Mouse (Mus musculus): ENCODE measurements around the gene Gm43552. TPM values are rescaled to one million over a fixed set of nuclear protein-coding genes. Genes with fewer than 3 reads are reported as not detected.

Gene Gm43552
- polyA plus RNA-seq, 1 experiment from 2014 or later = not detected

DNA sequence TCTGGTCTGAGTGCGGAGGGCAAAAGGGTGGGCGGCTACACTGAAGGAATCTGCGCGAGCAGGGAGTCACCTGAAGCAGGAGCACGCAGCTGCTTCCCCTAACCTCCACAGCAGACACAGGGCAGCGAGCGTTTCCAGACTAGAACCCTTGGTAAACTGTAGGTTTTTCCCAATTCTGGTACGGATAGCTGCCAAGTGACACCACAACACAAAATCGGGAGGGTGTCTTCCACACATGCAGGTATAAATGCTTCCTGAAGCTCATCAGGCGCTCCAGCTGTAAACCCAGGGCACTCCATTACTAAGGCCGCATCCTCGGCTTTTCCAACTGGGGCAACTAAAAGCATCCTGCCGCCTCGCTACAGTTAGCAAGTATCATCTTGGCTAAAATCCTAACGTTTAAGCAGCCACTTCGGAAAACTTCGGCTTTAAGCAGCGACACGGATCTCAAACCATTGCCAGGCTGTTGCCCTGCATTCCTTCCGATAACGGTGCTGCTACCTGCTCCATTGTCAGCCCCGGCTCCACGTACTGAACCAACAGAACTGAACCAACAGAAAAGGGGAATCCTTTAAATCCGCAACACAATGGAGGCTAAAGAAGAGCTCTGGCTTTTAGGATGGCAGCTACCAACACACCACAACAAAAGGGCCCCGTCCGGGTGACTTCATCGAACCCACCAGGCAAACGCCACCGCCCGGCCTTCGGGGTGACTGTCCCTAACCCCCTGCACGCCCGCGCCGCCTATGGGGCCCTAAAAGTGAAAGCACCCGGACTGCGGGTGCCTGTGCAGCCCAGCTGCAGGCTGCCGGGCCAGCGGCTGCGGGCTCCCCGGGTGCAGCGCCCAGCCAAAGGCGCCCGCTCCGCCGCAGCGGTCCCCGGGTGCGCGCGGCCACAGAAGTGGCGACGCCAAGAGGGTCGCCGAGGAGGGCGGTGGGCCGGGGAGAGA, 592 bp downstream of the Gm43552 start:
- peak overlapping the region; percentile 74 for H3K4me2 ChIP-seq
- peak; percentile 81 for DNase-seq
- no peaks in the 10 kb centered on the region for H3K9me3 ChIP-seq (ENCODE audit: low read depth, low read length)
- peak; percentile 48 for TF ChIP-seq CTCF (IDR thresholded peaks at IDR 0.05; ENCODE audit: low read depth)
- WGBS = under 1% methylated on average over 55 of the region's 57 CpGs
- ATAC-seq (ENCODE audit: insufficient read depth) = peak; percentile 90
- H3K9ac ChIP-seq = peak overlapping the region; percentile 88
- H3K4me1 ChIP-seq (ENCODE audit: insufficient read depth) = peaks cover 11% of the 10 kb centered on the region
- peak overlapping the region; percentile 97 for H3K27ac ChIP-seq (ENCODE audit: low read depth)
- H3K4me3 ChIP-seq (ENCODE audit: low read depth, low read length) = peak overlapping the region; percentile 87
- H3K27me3 ChIP-seq (ENCODE audit: insufficient read depth, low read length) = no peaks in the 10 kb centered on the region
- no peaks in the 10 kb centered on the region for H3K36me3 ChIP-seq (ENCODE audit: insufficient read depth)

DNA sequence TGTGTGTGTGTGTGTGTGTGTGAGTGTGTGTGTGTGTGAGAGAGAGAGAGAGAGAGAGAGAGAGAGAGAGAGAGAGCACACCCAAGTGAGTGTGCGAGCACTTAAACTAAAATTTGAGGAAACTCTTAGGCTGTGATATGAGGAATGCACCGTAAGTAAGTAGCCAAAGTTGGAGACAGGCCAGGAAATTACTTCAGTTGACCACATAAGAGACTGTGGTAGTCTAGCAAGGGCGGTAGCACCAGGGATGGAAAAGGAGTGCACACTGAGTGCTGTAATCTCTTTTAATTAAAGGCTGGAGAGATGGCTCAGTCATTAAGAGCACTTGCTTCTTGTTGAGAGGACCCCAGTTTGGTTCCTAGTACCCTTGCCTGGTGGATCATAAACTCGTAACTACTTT, 2.8 kb downstream of the Gm43552 start:
- H3K4me3 ChIP-seq (ENCODE audit: low read depth, low read length) = no peak overlapping the region
- no peaks in the 10 kb centered on the region for H3K9me3 ChIP-seq (ENCODE audit: low read depth, low read length)
- H3K4me1 ChIP-seq (ENCODE audit: insufficient read depth) = peaks cover 11% of the 10 kb centered on the region
- H3K27me3 ChIP-seq (ENCODE audit: insufficient read depth, low read length) = no peaks in the 10 kb centered on the region
- TF ChIP-seq CTCF (IDR thresholded peaks at IDR 0.05; ENCODE audit: low read depth) = no peak
- no peak overlapping the region for H3K9ac ChIP-seq
- 51% methylated on average over 4 of the region's 4 CpGs for WGBS
- H3K4me2 ChIP-seq = no peak overlapping the region
- no peak for ATAC-seq (ENCODE audit: insufficient read depth)
- H3K36me3 ChIP-seq (ENCODE audit: insufficient read depth) = no peaks in the 10 kb centered on the region
- H3K27ac ChIP-seq (ENCODE audit: low read depth) = no peak overlapping the region
- peak; percentile 84 for DNase-seq

DNA sequence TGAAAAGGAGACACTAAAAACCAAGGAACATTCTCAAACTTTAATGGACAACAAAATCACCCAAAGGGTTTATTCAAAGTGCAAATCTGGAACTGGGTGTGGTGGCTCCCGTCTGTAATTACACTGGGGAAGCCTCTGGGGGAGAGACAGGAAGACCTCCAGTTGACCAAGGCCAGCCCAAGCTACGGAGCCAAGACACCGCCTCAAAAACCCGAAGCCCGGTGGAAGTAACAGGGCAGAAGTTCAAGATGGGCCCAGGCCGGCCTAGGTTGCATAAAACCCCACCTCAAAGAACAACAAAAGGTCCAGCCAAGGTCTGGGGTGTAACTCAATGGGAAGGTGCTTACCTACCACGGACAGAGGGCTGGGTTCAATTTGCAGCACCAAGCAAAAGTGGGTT, 3.9 kb downstream of the Gm43552 start:
- Histone ChIP-seq H3K27ac (ENCODE audit: low read depth) (no peak overlapping the region), H3K4me1 (ENCODE audit: insufficient read depth) (peaks cover 11% of the 10 kb centered on the region), H3K4me3 (ENCODE audit: low read depth, low read length) (no peak overlapping the region), H3K4me2 (no peak overlapping the region), H3K9ac (no peak overlapping the region), H3K36me3 (ENCODE audit: insufficient read depth) (no peaks in the 10 kb centered on the region), H3K9me3 (ENCODE audit: low read depth, low read length) (no peaks in the 10 kb centered on the region), H3K27me3 (ENCODE audit: insufficient read depth, low read length) (no peaks in the 10 kb centered on the region)
- no peak for DNase-seq
- ATAC-seq (ENCODE audit: insufficient read depth) = no peak
- 83% methylated on average over 7 of the region's 7 CpGs for WGBS
- TF ChIP-seq CTCF (IDR thresholded peaks at IDR 0.05; ENCODE audit: low read depth) = no peak

DNA sequence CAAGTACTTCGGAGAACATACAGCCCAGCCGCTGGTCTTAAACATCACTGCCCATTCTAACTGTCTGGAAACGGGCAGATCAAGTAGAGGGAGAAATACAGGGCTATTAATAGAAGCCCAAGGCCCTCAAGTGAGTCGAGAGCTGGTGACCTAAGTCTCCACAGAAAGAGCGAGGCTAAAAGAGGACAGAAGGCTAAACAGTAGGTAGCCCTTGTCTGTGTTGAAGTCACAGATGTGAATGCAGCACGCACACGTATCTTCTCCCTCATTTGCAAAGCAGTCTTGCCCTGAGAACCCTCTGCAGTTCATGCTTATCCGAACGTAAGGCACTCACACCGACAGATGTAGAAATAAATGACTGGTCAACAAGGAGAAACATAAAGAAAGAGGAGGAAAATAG, 5.3 kb downstream of the Gm43552 start:
- Histone ChIP-seq H3K27me3 (ENCODE audit: insufficient read depth, low read length) (no peaks in the 10 kb centered on the region), H3K4me1 (ENCODE audit: insufficient read depth) (peaks cover 11% of the 10 kb centered on the region), H3K9me3 (ENCODE audit: low read depth, low read length) (no peaks in the 10 kb centered on the region), H3K4me2 (no peak overlapping the region), H3K27ac (ENCODE audit: low read depth) (no peak overlapping the region), H3K9ac (no peak overlapping the region), H3K4me3 (ENCODE audit: low read depth, low read length) (no peak overlapping the region), H3K36me3 (ENCODE audit: insufficient read depth) (no peaks in the 10 kb centered on the region)
- TF ChIP-seq CTCF (IDR thresholded peaks at IDR 0.05; ENCODE audit: low read depth) = no peak
- 74% methylated on average over 10 of the region's 10 CpGs for WGBS
- DNase-seq = no peak
- ATAC-seq (ENCODE audit: insufficient read depth) = no peak

DNA sequence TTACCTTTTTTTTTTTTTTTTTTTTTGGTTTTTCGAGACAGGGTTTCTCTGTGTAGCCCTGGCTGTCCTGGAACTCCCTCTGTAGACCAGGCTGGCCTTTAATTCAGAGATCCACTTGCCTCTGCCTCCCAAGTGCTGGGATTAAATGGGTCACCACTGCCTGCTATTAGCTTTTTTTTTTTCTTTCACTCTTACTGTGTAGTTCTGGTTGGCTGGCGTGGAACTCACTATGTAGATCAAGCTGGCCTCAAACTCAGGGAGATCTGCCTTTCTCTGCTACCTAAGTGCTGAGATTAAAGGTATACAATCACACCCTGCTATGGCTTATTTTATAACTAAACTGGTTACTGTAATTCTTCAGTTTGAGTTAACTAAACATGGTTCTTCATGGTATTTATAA, 6.1 kb downstream of the Gm43552 start:
- 60% methylated on average over 2 of the region's 2 CpGs for WGBS
- no peak overlapping the region for H3K27ac ChIP-seq (ENCODE audit: low read depth)
- H3K36me3 ChIP-seq (ENCODE audit: insufficient read depth) = no peaks in the 10 kb centered on the region
- no peak overlapping the region for H3K4me3 ChIP-seq (ENCODE audit: low read depth, low read length)
- peaks cover 11% of the 10 kb centered on the region for H3K4me1 ChIP-seq (ENCODE audit: insufficient read depth)
- no peaks in the 10 kb centered on the region for H3K9me3 ChIP-seq (ENCODE audit: low read depth, low read length)
- TF ChIP-seq CTCF (IDR thresholded peaks at IDR 0.05; ENCODE audit: low read depth) = no peak
- H3K27me3 ChIP-seq (ENCODE audit: insufficient read depth, low read length) = no peaks in the 10 kb centered on the region
- no peak overlapping the region for H3K9ac ChIP-seq
- ATAC-seq (ENCODE audit: insufficient read depth) (no peak), DNase-seq (no peak)
- H3K4me2 ChIP-seq = no peak overlapping the region

DNA sequence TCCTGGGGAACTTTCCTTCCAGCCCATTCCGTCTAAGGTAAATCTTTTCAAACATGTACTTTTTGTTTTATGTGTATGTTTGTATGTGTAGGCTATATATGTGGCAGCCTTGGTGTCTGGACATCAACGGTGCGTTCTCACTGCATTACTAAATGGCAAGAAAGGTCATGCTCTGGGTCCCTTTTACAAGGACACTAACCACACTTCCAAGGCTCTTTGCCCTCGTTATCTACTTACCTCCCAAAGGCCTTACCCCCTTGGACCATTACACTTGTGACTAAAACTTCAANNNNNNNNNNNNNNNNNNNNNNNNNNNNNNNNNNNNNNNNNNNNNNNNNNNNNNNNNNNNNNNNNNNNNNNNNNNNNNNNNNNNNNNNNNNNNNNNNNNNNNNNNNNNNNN, 9.6 kb downstream of the Gm43552 start:
- no peak overlapping the region for H3K9ac ChIP-seq
- WGBS = 84% methylated on average over 4 of the region's 4 CpGs
- H3K4me1 ChIP-seq (ENCODE audit: insufficient read depth) = no peaks in the 10 kb centered on the region
- H3K4me3 ChIP-seq (ENCODE audit: low read depth, low read length) = no peak overlapping the region
- no peaks in the 10 kb centered on the region for H3K36me3 ChIP-seq (ENCODE audit: insufficient read depth)
- H3K4me2 ChIP-seq = no peak overlapping the region
- no peaks in the 10 kb centered on the region for H3K9me3 ChIP-seq (ENCODE audit: low read depth, low read length)
- no peak for DNase-seq
- ATAC-seq (ENCODE audit: insufficient read depth) = no peak
- no peak for TF ChIP-seq CTCF (IDR thresholded peaks at IDR 0.05; ENCODE audit: low read depth)
- no peaks in the 10 kb centered on the region for H3K27me3 ChIP-seq (ENCODE audit: insufficient read depth, low read length)
- H3K27ac ChIP-seq (ENCODE audit: low read depth) = no peak overlapping the region

DNA sequence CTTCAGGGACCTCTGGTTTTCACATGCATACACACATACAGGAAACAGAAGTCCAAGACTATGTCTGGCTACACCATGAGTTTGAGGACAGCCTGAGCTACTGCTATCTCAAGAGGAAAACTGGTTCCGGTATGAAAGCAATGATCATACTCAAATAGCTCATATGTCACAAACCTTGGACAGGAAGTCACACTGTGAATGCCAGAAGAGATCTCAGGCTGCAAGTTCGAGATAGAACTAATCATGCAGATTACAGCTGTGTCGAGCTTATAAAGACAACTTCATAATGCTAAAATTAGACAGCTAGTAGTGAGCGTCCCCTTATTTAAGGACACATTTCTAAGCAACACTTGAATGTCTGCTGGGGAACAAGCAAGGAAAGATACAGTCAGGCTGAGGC, 12.1 kb downstream of the Gm43552 start:
- Histone ChIP-seq H3K4me3 (ENCODE audit: low read depth, low read length) (no peak overlapping the region), H3K4me1 (ENCODE audit: insufficient read depth) (no peaks in the 10 kb centered on the region), H3K9ac (no peak overlapping the region), H3K27me3 (ENCODE audit: insufficient read depth, low read length) (no peaks in the 10 kb centered on the region), H3K27ac (ENCODE audit: low read depth) (no peak overlapping the region), H3K9me3 (ENCODE audit: low read depth, low read length) (no peaks in the 10 kb centered on the region), H3K36me3 (ENCODE audit: insufficient read depth) (no peaks in the 10 kb centered on the region), H3K4me2 (no peak overlapping the region)
- WGBS = 45% methylated on average over 4 of the region's 4 CpGs
- TF ChIP-seq CTCF (IDR thresholded peaks at IDR 0.05; ENCODE audit: low read depth) = no peak
- DNase-seq (no peak), ATAC-seq (ENCODE audit: insufficient read depth) (no peak)

Data from lung, embryonic 14.5 days (tissue).